Mouse (Mus musculus) ovary, postnatal 14 days (tissue): ENCODE measurements around the gene Mxra8.
A peak's percentile ranks its signal among the peaks of the same experiment; 100 is the strongest.

Experiments used
- DNase-seq: peaks from one replicate; pipeline ENCODE4 v3.0.0; 2022; ENCODE audit warnings: low spot score

Mxra8 gene

DNA sequence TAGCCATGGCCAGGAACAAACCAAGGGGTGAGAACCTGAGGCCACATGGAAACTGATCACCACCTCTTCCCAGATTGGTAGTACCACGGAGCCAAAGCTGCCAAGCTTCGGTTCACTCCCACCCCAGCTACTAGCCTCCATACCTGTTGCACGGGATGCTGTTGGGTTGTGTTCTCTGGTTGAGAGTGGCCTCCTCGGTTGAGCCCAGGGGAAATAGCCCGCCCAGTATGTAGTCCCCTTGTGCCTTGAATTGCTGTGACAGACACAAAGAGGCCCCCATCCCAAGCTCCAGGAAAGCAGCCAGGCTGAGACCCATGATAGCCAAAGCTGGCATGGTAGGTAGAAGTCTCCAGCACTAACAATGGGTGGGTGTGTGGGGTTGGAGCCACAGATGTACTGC is 23.5 kb downstream of the Mxra8 start, which contains the start of gene Tas1r3:
Gene Tas1r3 (minus strand): TSS at position 362 of the 400 bp plus-strand sequence.
- DNase-seq: no peak

DNA sequence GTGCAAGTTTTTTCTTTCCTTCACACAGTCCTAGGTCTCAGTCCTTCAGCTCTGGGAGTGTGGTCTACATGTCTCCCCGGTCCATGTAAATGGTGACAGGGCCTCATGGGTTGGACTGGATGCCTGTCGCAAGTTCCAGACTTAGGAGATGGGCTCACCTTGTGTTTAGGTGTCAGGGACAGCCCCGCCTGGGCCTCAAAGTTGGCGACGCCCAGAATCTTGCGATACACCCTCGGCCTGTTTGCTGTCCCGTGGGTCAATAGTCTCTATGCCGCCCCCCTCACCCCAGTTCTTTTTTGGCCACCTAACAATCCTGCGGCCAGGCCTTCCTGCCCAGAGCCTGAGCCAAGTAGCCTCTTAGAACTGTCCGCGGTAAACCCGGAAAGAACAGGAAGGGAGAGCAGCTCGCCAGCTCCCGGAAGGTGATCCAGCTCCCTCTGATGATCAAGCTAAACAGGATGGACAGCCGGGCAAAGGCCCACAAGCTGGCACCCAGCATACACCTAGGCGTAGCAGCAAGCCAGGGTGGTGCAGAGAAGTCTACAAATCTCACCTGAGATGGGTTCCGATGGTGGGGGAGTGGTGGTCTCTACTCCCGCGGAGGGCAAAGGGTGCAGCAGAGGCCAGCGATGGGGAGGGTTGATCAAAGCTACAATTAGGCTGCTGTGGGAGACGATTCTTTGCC is 29.3 kb downstream of the Mxra8 start:
- DNase-seq: no peak

DNA sequence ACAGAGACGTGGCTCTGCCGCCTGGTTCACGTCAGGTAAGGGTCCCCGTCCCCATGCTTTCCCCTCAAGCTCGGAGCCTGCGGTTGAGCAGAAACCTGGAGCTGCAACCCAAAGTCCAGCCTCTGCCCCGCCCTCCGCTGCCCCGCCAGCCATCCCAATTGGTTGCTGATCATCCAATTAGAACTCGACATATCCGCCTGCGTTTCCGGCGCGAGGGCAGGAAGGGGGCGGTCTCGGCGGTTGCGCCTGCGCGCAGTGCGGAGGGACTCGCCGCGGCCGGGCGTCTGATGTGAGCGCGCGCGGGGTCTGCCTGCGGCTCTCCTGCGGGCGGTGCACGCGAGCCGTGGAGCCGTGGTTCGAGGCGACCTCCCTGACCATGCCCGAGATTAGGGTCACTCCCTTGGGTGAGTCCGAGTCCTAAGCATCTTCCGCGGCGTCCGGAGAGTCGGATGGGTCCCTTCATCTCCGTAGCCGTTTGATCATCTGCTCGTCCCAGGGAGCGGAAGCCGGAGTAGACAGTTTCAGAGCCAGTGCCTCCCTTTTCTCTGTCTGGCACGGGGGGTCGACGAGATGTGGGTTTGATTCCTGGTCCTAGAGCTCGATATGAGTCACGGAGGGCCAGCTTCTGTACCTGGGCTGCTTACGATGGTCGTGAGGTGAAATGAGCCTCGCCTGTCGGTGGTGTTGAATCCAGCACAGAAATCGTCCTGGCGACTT is 30.0 kb downstream of the Mxra8 start, which contains the start of the genes Cptp and Ints11:
Gene Cptp (minus strand): TSS at position 124 of the 717 bp plus-strand sequence.
Gene Ints11 (plus strand): TSS at position 230 of the 717 bp plus-strand sequence.
- peak; percentile 91 for DNase-seq

DNA sequence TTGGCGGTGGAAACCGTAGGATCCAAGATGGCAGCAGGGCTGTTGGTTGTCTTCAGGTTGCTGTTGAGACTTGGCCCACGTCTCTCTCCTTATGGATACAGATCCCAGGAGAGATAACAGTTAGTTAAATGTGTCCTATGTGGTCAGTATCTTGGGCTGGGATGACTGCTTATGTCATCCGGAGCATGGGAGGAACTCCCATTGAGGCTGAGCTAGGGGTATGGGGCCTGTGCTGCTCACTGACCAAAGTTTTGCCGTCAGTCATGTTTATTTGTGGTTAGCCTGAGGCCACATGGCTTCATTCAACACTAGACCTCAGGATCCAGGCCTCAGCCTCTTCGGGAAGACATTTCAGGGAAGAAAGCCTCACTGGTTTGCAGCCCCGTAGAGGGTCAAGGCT is 31.9 kb downstream of the Mxra8 start:
- DNase-seq: no peak

DNA sequence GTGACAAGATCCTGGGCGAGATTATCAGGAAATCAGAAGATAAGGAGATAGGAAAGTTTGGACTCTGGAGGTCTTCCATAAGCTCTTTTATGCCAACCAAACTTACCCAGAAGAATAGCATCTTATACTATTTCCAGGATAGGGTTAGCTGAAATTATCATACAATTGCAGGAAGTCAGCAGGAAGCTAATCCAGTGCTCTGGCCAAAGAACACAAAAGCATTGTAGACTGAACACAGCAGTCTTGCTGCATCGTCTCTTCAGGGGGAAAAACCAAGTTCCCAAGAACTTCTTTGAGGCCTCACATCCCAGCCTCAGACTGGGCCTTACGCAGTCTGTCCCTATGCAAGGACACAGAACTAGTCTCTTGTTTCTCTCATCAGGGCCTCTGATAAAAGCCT is 44.1 kb downstream of the Mxra8 start:
- no peak for DNase-seq

DNA sequence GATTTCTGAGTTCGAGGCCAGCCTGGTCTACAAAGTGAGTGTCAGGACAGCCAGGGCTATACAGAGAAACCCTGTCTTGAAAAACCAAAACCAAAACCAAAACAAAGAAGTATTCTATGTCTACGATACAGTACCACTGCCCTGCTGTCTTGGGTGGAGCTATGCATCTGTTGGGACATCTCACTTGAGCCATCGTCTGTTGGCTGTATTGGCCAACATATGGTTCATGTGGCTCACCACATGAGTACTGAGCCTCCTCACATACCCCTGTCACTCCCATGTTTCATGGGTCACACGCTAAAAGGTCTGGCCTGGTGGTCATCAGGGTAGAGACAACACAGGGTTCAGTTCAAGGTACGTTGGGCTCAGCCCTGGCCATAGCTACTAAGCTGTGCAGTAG is 46.9 kb downstream of the Mxra8 start:
- no peak for DNase-seq

DNA sequence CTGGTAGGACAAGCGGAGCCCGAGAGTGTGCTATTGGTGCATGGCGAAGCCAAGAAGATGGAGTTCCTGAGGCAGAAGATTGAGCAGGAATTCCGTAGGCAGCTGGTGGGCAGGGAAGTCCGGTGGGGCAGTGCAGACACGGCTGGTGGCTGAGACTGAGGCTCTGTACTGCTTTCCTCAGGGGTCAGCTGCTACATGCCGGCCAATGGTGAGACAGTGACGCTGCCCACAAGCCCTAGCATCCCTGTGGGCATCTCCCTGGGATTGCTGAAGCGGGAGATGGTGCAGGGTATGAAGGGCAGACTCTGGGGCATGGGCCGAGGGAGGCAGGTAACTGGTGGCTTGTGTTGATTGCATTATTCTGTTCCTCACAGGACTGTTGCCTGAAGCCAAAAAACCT is 48.2 kb downstream of the Mxra8 start:
- DNase-seq: no peak

DNA sequence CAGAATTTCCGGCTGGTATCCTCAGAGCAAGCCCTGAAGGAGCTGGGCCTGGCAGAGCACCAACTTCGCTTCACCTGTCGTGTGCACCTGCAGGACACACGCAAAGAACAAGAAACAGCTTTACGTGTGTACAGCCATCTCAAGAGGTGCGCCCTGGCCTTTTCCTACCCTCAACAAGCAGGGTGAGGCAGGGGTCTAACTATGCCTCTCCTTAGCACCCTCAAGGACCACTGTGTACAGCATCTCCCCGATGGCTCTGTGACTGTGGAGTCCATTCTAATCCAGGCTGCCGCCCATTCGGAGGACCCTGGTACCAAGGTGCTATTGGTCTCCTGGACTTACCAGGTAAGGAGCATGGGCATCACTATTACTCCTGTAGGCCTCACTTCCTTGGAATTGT is 48.7 kb downstream of the Mxra8 start:
- DNase-seq: no peak

DNA sequence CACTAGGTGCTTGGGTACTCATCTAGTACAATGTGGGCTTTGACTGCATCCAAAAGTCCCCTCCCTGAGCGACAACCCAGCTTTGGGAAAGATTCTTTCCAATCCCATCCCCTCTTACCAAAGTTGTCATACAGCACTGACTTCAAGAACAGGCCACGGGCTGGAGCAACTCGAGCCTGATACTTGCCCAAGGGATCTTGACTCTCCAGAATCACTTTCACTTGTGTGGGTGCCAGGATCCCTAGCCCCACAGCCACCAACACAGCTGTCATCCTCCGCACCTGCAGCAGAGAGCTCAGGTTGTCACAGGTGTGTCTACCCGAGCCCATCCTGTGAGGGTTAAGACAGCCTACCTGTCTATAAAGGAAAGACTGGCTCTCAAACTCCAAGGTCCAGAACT is 49.8 kb downstream of the Mxra8 start:
- DNase-seq: no peak

DNA sequence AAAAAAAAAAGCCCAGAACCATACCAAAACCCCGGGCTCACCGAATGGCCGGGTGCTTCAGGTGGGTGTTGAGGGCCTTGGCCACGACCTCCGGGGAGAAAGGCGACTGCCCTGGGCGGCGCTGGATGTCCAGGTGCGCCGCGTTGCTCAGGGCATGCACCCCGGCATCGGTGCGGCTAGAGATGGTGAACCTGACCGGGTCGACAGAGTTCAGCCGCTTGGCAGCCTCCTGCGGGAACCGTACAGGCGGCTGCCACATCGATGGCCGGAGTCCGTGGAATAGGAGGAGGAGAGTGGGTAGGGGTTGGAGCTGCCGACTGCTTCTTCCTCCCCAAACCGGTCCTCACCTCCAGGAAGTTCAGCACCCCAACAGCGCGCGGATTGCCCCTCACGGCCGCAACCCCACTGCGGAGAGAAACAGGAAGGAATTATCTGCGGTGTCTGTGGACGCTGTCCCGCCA is 51.6 kb downstream of the Mxra8 start:
- no peak for DNase-seq

DNA sequence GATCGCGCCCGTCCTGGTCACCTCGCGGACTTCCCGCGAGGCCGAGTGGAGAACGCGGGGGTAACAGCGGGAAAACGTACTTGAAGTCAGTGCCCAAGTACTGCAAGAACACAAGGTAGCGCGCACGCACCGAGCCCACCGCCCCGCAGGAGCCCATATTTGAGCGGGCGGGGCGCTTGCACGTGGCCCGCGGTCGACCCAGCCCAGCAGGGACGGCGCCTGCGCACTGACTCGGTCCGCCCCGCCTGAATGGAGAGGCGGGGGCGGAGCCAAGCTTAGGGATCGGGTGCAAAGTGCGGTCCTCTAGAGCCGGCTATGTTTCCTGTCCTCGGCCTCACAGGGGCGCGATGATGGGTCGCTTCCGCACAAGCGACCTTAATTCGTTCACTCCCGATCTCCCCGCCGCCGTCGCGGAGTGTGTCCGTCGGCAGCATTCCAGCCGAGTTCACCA is 52.1 kb downstream of the Mxra8 start, which contains the start of the genes Pusl1 and Acap3:
Gene Pusl1 (minus strand): TSS at position 231 of the 451 bp plus-strand sequence.
Gene Acap3 (plus strand): TSS at position 272 of the 451 bp plus-strand sequence.
- peak; percentile 95 for DNase-seq

DNA sequence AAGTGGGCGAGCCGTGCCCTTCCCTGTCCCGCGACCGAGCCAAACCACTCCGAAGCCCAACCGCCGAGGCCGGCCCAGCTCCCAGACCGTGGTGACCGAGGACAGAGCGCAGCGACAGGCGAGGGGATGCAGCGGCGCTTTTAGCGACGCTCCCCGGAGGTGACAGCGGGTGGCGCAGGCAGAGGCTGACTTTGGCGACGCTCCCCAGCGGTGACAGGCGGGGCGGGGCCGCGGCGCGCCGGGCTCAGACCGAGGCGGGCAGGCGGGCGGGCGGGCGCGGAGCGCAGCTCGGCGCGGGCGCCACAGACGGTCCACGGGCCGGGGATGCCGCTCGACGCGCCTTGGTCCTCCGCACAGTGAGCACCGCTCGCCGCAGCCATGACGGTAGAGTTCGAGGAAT is 52.5 kb downstream of the Mxra8 start:
- DNase-seq: peak; percentile 73

DNA sequence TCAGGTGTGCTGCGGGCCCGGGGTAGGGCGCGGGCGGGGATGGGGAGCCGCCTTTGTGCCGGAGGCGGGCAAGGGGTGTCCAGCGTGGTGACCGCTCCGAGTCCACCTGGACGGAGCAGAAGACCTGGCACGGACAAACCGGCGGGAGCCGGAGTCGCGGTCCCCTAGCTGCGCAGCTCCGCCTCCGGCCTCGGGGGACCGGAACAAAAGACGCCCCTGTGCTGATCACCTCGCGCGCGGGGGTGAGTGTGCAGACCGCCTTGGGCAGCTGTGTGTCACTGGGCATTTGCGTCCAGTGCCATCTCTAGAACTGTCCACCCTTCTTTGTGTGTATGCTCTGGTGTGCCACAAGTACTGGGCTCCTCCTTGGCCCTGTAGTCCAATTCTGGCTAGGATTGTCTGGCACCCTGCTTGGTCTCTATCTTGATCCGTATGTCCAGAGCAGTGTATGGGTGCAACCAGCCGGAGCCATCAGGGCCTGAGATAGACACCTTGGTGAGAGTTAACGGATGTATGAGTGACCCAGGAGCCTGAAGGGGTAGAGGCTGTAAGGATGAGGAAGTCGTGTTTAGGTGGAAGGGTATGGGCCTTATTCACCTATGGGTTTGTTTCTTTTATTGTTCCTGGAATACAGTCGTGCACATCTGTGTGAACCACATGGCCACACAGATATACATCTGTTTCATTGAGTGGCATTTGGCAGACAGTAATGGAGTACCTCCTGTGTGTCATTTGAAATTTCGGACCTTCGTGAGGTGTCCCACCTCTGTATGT is 53.1 kb downstream of the Mxra8 start:
- no peak for DNase-seq

DNA sequence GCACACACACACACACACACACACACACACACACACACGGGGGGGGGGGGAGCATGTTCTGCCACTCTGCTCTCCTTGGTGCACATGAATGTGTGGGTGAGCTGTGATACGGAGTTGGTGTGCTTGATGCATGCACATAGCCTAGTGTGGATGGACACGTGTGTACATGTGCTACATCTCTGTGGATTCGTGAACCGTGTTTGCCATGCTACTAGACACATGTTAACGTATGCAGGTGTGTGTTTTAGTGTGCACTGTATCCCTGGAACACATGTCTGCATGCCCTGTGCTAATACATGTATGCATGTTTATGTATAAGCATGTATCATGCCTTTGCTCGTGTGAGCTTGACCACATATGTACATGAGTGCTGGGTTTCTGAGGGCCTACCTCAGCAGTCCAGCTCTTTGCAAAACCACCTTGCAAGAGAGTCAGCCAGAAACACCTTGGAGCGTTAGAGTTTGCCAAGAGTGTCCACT is 53.8 kb downstream of the Mxra8 start:
- DNase-seq: no peak
